Mouse (Mus musculus): ENCODE measurements around the gene Zfp874b.
"Not testable (repeated sequence)": the region's sequence is repeated elsewhere in the genome, so short reads cannot be mapped to it uniquely, and the experiment has no call there.

DNA sequence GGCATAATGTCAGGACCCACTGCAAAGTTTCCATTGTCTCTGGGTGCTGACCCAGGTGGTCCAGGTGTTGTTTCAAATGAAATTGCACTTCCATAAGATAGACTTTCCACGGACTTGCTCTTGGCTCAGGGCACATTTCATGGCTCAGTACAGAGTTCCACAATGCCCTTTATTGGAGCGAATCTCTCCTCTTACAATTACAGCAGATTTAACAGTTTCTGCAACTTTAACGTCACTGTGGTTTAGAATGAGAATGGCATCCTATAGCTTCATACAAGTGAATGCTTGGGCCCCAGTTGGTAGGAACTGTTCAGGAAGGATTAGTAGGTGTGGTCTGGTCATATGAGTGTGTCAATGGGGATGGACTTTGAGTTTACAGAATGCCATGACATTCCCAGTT lies 47.0 kb downstream of the Zfp874b start:
- TF ChIP-seq CTCF, EP300 (IDR thresholded peaks at IDR 0.05; ENCODE audit: low read depth): not testable (repeated sequence)
